Comparison of ENCODE assay signal across 9 mouse cellular contexts in the genomic region with DNA sequence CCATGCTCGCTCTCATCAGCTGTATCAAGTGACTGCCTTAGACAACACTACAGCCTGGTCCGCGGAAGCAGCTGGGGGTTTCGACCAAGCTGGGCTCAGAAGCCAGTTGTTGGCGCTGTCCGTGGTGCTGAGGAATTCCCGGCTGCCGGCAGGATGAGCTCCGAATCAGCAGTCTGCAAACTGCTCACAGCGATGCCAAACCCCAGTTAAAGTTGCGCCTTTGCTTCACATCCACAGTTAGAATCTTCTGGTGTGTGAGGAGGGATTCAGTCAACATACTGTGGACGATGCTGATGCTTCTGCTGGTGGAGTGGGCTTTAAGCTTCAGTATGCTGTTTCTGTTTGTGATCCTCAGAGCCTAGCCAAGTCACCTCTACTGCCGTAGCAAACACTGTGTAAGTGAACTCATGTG. TPM values are rescaled to one million over a fixed set of nuclear protein-coding genes. Genes with fewer than 3 reads are reported as not detected.
DNase-seq lines count a peak whose midpoint lies in the region; TF ChIP-seq lines count a peak whose summit lies in the region.
"Had no signal": no experiment of that assay in that cellular context is flagged by ENCODE, and none has a peak within 500 bp of the region (broad histone marks: within the 10 kb centered on the region; RNA-seq: fewer than 3 reads in every experiment).

A gene (plus strand): TSS at position 61 of the 412 bp plus-strand sequence.

- no peak within 1 kb of the TSS for H3K27ac ChIP-seq in kidney, adult 2 months (ENCODE audit: insufficient read depth, low read depth, low read length)

- intact Hi-C loops in left cerebral cortex, postnatal 25 days (cut with DNase I) = loop anchor here (5.0 kb wide), 1 partner anchor 453 kb away; no protein-coding TSS in a partner anchor

- H3K4me2 ChIP-seq in myocyte (ENCODE audit: low read depth) = no peak within 1 kb of the TSS

- H3K4me1 ChIP-seq in kidney, adult 2 months (ENCODE audit: control insufficient read depth, insufficient read depth, low read length) = no peaks in the 10 kb centered on the region

- peak; percentile 41 to 43 for DNase-seq in cerebellum, postnatal 14 days
- no peak for DNase-seq in cerebellum, adult 9-11 months
- peak; percentile 84 for DNase-seq in brain, embryonic 14.5 days (ENCODE audit: low read depth)
- DNase-seq in forelimb bud, embryonic 11.5 days (ENCODE audit: low read depth, low spot score) = peak; percentile 81
- peak; percentile 36 for DNase-seq in kidney, adult 2 months
- peak; percentile 57 to 67 for DNase-seq in left cerebral cortex, postnatal 25 days (ENCODE audit: low spot score in 2 of 2)
- DNase-seq in thymus, postnatal 14 days = peak; percentile 14

- H3ac ChIP-seq in myocyte (ENCODE audit: control insufficient read depth, insufficient read length) = no peak within 1 kb of the TSS

- no peak within 1 kb of the TSS for H3K4me3 ChIP-seq in kidney, adult 2 months (ENCODE audit: insufficient read depth, low read depth, low read length)
- no peak within 1 kb of the TSS for H3K4me3 ChIP-seq in myocyte

- H3K27me3 ChIP-seq in kidney, adult 2 months (replicated peaks; ENCODE audit: control insufficient read depth, insufficient read depth, low read length) = no peaks in the 10 kb centered on the region
- no peaks in the 10 kb centered on the region for H3K27me3 ChIP-seq in myocyte (ENCODE audit: control insufficient read depth, insufficient read depth, insufficient read length)
- H3K27me3 ChIP-seq: CH12.LX had no signal

- H3K36me3 ChIP-seq in kidney, adult 2 months (ENCODE audit: control insufficient read depth, insufficient read depth, low read length) = no peaks in the 10 kb centered on the region
- no peaks in the 10 kb centered on the region for H3K36me3 ChIP-seq in myocyte (ENCODE audit: control insufficient read depth, insufficient read depth)

- H3K79me2 ChIP-seq in myocyte (ENCODE audit: control insufficient read depth, insufficient read depth) = no peaks in the 10 kb centered on the region

- TF ChIP-seq POLR2A in brain, embryonic 14.5 days (IDR thresholded peaks at IDR 0.05; ENCODE audit: borderline replicate concordance, extremely low read depth, insufficient read depth, insufficient read length, poor library complexity, severe bottlenecking) = no peak
- TF ChIP-seq POLR2A in kidney, adult 2 months (IDR thresholded peaks at IDR 0.05; ENCODE audit: low read depth, low read length) = no peak
- no peak for TF ChIP-seq POLR2A in myocyte (IDR thresholded peaks at IDR 0.05; ENCODE audit: insufficient read length, low read depth)

- WGBS in kidney, adult 2 months = 10% methylated on average over 13 of the region's 13 CpGs

- no peak for TF ChIP-seq CTCF in brain, embryonic 14.5 days (IDR thresholded peaks at IDR 0.05; ENCODE audit: borderline replicate concordance, extremely low read depth, insufficient read depth, insufficient read length)
- TF ChIP-seq CTCF in kidney, adult 2 months (conservative IDR thresholded peaks at IDR 0.05; ENCODE audit: insufficient read depth, insufficient read length, low read depth, low read length) = no peak

TF ChIP-seq in myocyte, 11 proteins besides CTCF, POLR2A, EP300 and RAD21:
- TF ChIP-seq MYOD1 (IDR thresholded peaks at IDR 0.05; ENCODE audit: control insufficient read depth in 1 of 3, insufficient read length in 2 of 3, low read depth in 2 of 3) (peak in 2 of 3 experiments; percentile 32 to 39), MYOG (IDR thresholded peaks at IDR 0.05; ENCODE audit: control insufficient read depth in 1 of 3, insufficient read depth in 1 of 3, insufficient read length in 2 of 3, low read depth in 2 of 3) (peak in 2 of 3 experiments; percentile 34 to 68), REST (IDR thresholded peaks at IDR 0.05; ENCODE audit: insufficient read depth, insufficient read length) (peak; percentile 99), POLR2AphosphoS2 (IDR thresholded peaks at IDR 0.05; ENCODE audit: insufficient read length, low read depth) (no peak)

RNA-seq across cellular contexts. Expression of the gene that starts here (rescaled TPM):
- 3.1 and 5.2 TPM in 2 replicates for polyA plus RNA-seq in brain, embryonic 14.5 days (2012; rRNA removed)
- polyA plus RNA-seq in kidney, adult 2 months (2012; rRNA removed) = 0.03 TPM in 1 of 2 replicates, not detected in the other
- total RNA-seq in left cerebral cortex, postnatal 25 days (2021) = 10 to 100 TPM; 11.1 to 11.4 TPM
- not detected for polyA plus RNA-seq in myocyte (2012; fragmentation: generic; extraction: Trizol)
- total RNA-seq: CH12.LX had no signal

Comparison
In these comparisons a context has a peak if more than half of its experiments do, and no peak if none do; other contexts are left out.
1. Peak in DNase-seq in kidney, adult 2 months; RNA of the gene not detected or under 1 TPM.